Mouse (Mus musculus) heart, postnatal 14 days (tissue): ENCODE data around the gene Tdrd5. TPM values are rescaled to one million over a fixed set of nuclear protein-coding genes. Genes with fewer than 3 reads are reported as not detected.
"Not testable (repeated sequence)": the region's sequence is repeated elsewhere in the genome, so short reads cannot be mapped to it uniquely, and the experiment has no call there.

ENCODE experiments used
- DNase-seq, 2 experiments: peaks; one replicate each; pipeline ENCODE4 v3.0.0; 2021 to 2022
- intact Hi-C: fragments of 180-260 bp; cut with DNase I; formaldehyde crosslinking; loops from one replicate; pipeline ENCODE4 v1.15.1; 2025
- long read RNA-seq, 2 experiments: library from polyadenylated mRNA; stranded (forward); transcript quantifications; one replicate each; pipeline ENCODE4 v2.0.0; 2021
- total RNA-seq, 2 experiments: library from RNA; stranded (reverse); gene quantifications; 2 replicates each; pipeline ENCODE4 v1.2.3; 2021

Tdrd5 gene
- 1 to 10 TPM in 1 of 2 experiments, not detected in 1; 1.9 TPM for total RNA-seq
- long read RNA-seq, experiment 1, partial matches to known transcripts, result 0 of 3 reads
- long read RNA-seq, experiment 1, other reads (novel, unspliced or antisense), result 1 of 3 reads
- long read RNA-seq, experiment 2, result 0 reads

- DNase-seq, result peak; percentile 6 to 21
- intact Hi-C loops, result no loop called here
Observed at GRCm38 (mm10) chr1:156302911-156303749, at the start of gene Tdrd5. Gene Tdrd5 (minus strand): TSS chr1:156303664.

- intact Hi-C loops, result no loop called here
- DNase-seq, result no peak
Observed at GRCm38 (mm10) chr1:156352466-156352865, 49.0 kb upstream of the Tdrd5 start.

DNA sequence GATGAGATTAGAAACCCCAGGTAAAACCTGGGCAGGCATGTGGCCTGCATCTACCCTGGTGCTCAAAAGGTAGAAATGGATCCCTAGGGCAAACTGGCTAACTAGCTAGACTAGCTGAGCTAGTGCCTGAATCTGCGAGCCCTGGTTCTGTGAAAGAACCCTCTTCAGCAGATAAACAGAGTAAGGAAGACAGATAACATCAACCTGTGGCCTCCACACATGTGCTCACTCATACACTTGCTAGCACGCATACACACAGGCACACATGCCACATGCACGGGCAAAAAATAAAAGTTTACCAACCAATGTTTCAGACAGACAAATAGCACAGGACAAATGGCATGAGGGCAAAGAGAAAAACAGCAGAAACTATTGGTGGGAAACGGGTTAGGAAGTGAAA lies 47.0 kb upstream of the Tdrd5 start:
- no peak for DNase-seq
- intact Hi-C loops, result no loop called here

DNA sequence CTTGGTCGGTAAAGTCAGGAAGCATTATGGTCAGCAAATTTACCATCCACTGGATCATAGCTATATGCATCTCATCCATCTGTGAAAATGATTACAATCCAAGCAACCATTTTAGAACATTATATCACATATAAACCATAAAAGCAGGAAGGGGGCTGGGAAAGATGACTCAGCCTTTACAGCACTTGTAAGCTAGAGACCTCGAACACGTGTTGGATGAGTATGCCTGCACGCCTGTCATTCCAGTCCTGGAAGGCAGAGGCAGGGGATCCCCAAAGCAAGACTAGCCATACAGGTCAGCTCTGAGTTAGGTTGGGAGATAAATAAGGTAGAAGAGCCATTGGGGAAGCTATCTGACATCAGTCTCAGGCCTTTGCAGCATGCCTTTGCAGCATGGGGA lies 45.6 kb upstream of the Tdrd5 start:
- no peak for DNase-seq
- intact Hi-C loops, result no loop called here

GRCm38 (mm10) chr1:156345633-156346032 lies 42.2 kb upstream of the Tdrd5 start:
- intact Hi-C loops, result no loop called here
- DNase-seq, result no peak

DNA sequence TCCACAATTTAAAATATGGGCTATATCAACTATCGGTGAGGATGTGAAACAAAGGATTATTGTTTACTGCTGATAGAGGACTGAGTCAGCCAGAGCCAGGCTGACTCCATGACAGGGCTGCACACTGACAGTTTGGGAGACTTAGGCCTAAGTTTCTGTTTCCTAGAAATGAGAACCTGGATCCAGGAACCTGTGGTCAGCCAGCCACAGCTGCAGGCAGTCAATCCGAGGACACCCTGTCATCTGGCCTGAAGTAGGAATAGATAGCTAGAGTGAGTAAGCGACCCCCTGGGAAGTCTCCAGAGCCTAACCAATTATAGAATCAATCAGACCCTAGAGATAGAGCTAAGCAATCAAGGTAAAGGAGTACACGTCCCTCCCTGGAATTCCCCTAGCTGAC lies 41.0 kb upstream of the Tdrd5 start:
- intact Hi-C loops, result no loop called here
- no peak for DNase-seq

- intact Hi-C loops, result no loop called here
- DNase-seq, result no peak
Observed at GRCm38 (mm10) chr1:156340847-156341246, 37.4 kb upstream of the Tdrd5 start.

DNA sequence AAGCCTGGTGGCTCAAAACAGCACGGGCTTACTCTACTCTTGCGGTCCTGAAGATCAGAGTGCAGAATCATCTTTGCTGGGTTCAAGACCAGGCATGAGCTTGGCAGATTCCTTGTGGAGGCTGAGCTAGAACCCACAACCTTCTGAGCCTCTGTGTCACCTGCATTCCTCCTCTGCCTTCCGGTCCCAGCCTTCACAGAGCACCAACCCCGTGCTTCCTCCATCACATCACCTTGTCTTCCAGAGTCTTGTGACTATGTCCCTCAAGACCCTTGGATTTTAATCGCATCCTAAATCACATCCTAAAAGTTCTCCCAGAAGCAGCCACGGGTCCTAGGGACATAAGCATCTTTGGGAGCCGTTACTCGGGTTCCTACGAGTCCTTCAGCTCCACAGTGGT lies 19.7 kb upstream of the Tdrd5 start:
- DNase-seq, result no peak
- intact Hi-C loops, result no loop called here

DNA sequence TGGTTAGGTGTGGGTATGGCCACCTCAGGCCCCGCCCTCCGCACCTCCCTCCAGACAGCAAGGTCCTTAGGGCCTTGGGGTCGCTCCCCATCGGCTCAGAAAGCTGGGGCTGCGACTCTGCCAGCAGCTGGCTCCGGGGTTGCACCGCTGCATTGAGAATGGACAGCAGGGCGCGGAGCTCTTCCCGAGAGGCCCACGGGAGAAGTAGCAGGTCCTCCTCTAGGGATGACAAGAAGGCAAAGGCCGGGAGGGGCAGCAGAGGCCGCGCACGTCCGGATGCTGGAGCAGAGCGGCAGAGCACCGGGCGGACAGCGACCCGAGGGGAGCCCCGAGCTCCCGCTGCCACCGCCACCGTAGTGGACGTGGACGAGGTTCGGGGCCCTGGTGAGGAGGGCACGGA lies 7.2 kb upstream of the Tdrd5 start, which contains the start of gene Nphs2:
Gene Nphs2, plus strand, starts transcription at position 98 of the 400 bp plus-strand sequence.
- intact Hi-C loops, result no loop called here
- DNase-seq, result no peak

GRCm38 (mm10) chr1:156308595-156308994 lies 5.1 kb upstream of the Tdrd5 start:
- no peak for DNase-seq
- intact Hi-C loops, result no loop called here

- no peak for DNase-seq
- intact Hi-C loops, result no loop called here
Observed at GRCm38 (mm10) chr1:156290016-156290415, 13.4 kb downstream of the Tdrd5 start.

- DNase-seq, intact Hi-C loops: not testable (repeated sequence)
Observed at GRCm38 (mm10) chr1:156289222-156289587, 14.3 kb downstream of the Tdrd5 start.

GRCm38 (mm10) chr1:156288556-156289221 lies 14.8 kb downstream of the Tdrd5 start:
- no peak for DNase-seq
- intact Hi-C loops, result no loop called here

DNA sequence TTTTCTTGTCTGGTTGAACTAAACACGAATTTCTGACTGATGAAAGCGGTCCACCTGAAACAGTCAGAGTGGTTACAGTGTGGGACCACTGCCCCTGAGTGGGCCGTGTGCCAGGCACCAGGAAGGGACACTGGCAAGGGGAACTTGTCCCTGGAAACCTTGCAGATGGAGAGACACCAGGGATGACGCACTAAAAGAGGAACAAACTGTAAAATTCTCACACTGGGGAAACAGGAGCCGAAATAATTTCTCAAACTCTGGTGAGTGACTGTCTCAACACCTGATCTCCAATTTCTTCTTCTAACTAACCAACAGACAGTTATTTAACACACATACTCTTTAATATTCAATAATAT lies 17.9 kb downstream of the Tdrd5 start:
- no peak for DNase-seq
- intact Hi-C loops, result no loop called here

GRCm38 (mm10) chr1:156284851-156285540 lies 18.5 kb downstream of the Tdrd5 start:
- intact Hi-C loops, result no loop called here
- DNase-seq, result no peak

GRCm38 (mm10) chr1:156284207-156284606 lies 19.3 kb downstream of the Tdrd5 start:
- no peak for DNase-seq
- intact Hi-C loops, result no loop called here

GRCm38 (mm10) chr1:156280131-156280530 lies 23.3 kb downstream of the Tdrd5 start:
- intact Hi-C loops, result no loop called here
- no peak for DNase-seq

DNA sequence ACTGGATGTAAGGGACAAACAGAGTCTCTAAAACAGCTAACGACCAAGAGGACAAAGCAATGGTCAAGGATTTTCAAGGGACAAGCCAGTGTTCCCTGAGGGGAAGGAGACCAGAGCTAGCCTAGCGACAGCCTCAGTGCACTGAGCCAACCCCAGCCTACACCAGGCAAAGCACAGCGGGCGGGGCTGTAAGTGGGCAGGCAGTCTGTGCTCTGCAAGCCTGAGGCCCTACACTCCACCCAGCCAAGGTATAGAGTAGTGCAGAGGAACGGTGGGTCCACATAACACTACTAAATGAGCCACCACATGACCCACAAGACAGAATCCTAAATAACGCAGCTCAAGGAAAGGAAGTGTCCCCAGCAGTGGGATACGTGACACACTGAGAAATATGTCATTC lies 29.8 kb downstream of the Tdrd5 start:
- DNase-seq, result no peak
- intact Hi-C loops, result no loop called here

DNA sequence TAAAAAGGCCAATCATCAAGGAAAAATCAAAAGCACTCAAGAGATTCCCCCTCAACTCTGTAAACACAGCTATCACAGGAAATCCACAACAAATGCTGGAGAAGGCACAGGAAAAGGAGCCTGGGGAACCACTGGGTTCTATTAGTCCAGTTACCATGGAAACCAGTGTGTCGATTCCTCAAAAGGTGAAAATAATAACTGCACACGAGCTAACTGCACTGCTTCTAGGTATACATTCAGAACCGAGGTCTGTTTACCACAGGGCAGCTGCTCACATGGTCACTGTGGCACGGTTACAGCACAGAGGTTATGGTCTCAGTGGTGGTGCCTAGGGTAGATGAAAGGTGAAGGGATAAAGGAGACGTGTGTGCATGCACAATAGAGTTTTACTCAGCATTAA lies 31.8 kb downstream of the Tdrd5 start:
- no peak for DNase-seq
- intact Hi-C loops, result no loop called here

DNA sequence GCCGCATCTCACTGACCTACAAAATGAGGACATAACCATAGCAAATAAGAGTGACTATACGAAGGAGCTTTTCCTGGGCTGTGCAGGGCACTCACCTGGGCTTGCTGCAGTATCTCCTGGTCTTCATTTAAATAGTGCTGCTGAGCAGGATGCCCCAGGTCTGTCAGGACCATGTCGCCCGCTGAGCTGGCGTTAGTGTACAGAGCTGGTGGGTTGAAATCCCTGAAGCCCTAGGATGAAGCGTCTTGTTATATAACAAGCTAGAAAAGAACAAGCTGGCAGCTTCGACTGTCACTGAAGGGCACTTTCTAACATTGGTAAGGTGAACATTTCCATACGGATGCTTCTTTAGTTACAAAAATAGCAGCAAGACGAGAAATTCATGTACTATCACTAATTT lies 33.0 kb downstream of the Tdrd5 start:
- no peak for DNase-seq
- intact Hi-C loops, result no loop called here

DNA sequence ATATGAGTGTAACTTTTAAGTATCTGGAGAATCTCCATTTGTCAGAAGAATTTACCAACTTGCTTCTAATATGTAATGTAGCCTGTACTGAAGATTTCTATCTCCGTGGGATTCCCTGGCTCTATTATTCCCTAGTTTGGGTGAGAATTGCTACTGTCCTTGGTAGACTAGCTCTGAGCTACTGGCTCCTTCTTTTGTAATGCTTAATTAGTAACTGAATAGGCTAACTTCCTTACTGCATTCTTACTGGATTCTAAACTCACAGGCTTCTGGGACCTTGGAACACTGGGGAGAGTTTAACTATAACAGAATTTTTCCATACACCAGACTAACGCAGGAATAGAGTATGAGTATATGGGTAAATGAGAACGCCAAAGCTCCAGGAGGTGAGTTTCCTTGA lies 34.9 kb downstream of the Tdrd5 start:
- intact Hi-C loops, DNase-seq: not testable (repeated sequence)
